Mouse (Mus musculus): ENCODE measurements around the gene Olfr828. TPM values are rescaled to one million over a fixed set of nuclear protein-coding genes. Genes with fewer than 3 reads are reported as not detected.

The Olfr828 gene
- not detected in 2 replicates for polyA plus RNA-seq (2012; rRNA removed)

DNA sequence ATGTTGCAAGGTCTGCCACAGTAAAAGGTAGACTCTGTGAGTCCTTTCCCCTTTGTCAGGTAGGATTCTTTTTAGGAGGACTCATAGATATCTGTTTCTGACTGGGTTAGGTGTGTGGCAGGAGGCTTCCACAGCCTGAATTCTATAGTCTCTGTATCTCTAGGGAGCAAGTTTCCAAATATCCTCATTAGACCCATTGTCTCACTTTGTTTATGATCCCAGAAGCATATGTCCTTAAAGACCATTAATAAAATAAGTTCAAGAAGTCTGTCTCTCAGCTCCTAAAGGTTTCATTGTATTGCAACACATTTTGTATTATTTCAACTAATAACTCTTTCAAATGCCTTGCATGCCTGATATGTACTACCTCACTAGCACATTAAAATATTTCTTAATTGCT lies at the start of gene Olfr828:
Gene Olfr828 (minus strand): TSS at position 101 of the 400 bp plus-strand sequence.
- Histone ChIP-seq H3K27me3 (ENCODE audit: control insufficient read depth, insufficient read depth, low read length) (no peaks in the 10 kb centered on the region), H3K27ac (ENCODE audit: insufficient read depth, low read length) (no peak within 1 kb of the TSS), H3K4me3 (replicated peaks; ENCODE audit: insufficient read depth, low read depth, low read length) (no peak within 1 kb of the TSS), H3K4me1 (ENCODE audit: control insufficient read depth, insufficient read depth, low read length) (no peaks in the 10 kb centered on the region)
- no peak for DNase-seq
- no peak for TF ChIP-seq POLR2A (IDR thresholded peaks at IDR 0.05; ENCODE audit: borderline replicate concordance, insufficient read depth, low read length)
- no peak for TF ChIP-seq CTCF (IDR thresholded peaks at IDR 0.05; ENCODE audit: borderline replicate concordance, insufficient read depth, low read depth, low read length)

DNA sequence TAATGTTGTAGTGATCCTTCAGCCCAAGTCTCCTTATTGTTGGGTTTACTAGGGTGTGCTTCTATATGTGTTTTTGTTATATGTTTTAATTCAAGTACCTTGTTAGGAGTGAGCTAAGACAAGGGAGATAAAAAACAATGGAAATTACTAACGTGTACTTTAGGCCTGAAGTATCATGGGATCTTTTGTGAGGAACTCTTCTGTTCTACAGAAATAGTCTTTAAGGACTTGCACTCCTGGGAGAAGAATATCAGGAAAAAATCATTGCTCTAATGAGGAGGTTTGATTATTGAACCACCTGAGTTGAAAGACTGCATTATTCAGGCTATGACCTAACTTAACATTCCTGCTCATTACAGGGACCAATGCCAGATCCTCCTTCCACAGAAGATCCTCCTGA lies 35.3 kb upstream of the Olfr828 start, which contains the start of gene Olfr829:
Gene Olfr829 (plus strand): TSS at position 301 of the 400 bp plus-strand sequence.
- Histone ChIP-seq H3K27me3 (ENCODE audit: control insufficient read depth, insufficient read depth, low read length) (no peaks in the 10 kb centered on the region), H3K4me1 (ENCODE audit: control insufficient read depth, insufficient read depth, low read length) (no peaks in the 10 kb centered on the region), H3K27ac (ENCODE audit: insufficient read depth, low read length) (no peak within 1 kb of the TSS), H3K4me3 (replicated peaks; ENCODE audit: insufficient read depth, low read depth, low read length) (no peak within 1 kb of the TSS)
- WGBS, result 38% methylated on average over 1 of the region's 1 CpGs
- no peak for DNase-seq
- no peak for TF ChIP-seq CTCF (IDR thresholded peaks at IDR 0.05; ENCODE audit: borderline replicate concordance, insufficient read depth, low read depth, low read length)

DNA sequence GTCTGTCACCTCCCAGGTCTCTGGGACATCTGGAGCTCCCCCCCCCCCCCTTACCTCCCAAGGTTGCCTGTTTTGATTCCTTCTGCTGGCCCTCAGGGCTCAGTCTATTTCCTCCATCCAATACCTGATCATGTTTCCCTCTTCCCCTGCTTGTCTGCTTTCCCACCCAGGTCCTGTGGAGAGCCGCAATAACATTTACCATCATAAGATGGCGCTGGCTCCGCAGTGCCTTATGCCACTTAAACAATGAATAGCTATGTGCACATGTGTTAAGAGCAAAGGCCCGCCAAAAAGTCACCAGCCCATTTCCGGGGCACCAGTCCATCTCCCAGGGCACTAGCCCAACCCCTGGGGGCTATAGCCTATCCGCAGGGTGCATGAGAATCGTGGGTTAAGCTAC lies 34.0 kb downstream of the Olfr828 start:
- Histone ChIP-seq H3K4me3 (replicated peaks; ENCODE audit: insufficient read depth, low read depth, low read length) (no peak overlapping the region), H3K27me3 (ENCODE audit: control insufficient read depth, insufficient read depth, low read length) (no peaks in the 10 kb centered on the region), H3K4me1 (ENCODE audit: control insufficient read depth, insufficient read depth, low read length) (no peaks in the 10 kb centered on the region), H3K27ac (ENCODE audit: insufficient read depth, low read length) (no peak overlapping the region)
- TF ChIP-seq CTCF (IDR thresholded peaks at IDR 0.05; ENCODE audit: borderline replicate concordance, insufficient read depth, low read depth, low read length) (no peak), POLR2A (IDR thresholded peaks at IDR 0.05; ENCODE audit: borderline replicate concordance, insufficient read depth, low read length) (no peak)
- DNase-seq, result no peak
- 51% methylated on average over 7 of the region's 7 CpGs for WGBS

DNA sequence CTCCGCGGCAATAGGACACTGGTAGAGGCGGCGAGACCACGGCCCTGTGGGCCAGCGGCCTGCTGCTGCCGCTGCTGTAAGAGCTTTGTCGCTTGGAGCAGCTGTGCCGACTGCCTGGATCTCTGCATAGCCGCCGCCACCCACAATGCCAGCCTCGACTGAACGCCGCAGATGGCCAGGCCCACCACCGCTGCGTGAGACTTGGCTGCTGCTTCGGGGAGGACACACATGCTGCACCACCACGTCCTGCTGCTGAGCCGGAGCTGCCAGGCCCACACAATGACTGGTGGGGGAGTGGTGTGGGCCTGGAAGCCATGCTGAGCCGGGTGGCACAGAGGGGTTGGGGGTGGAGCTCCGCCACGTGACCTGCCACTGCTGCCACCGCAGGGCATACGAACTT lies 39.9 kb downstream of the Olfr828 start:
- H3K4me3 ChIP-seq (replicated peaks; ENCODE audit: insufficient read depth, low read depth, low read length), result no peak overlapping the region
- no peaks in the 10 kb centered on the region for H3K4me1 ChIP-seq (ENCODE audit: control insufficient read depth, insufficient read depth, low read length)
- no peaks in the 10 kb centered on the region for H3K27me3 ChIP-seq (ENCODE audit: control insufficient read depth, insufficient read depth, low read length)
- no peak overlapping the region for H3K27ac ChIP-seq (ENCODE audit: insufficient read depth, low read length)
- no peak for TF ChIP-seq CTCF (IDR thresholded peaks at IDR 0.05; ENCODE audit: borderline replicate concordance, insufficient read depth, low read depth, low read length)
- no peak for TF ChIP-seq POLR2A (IDR thresholded peaks at IDR 0.05; ENCODE audit: borderline replicate concordance, insufficient read depth, low read length)
- peak; percentile 29 to 35 for DNase-seq
- WGBS, result 53% methylated on average over 24 of the region's 24 CpGs

DNA sequence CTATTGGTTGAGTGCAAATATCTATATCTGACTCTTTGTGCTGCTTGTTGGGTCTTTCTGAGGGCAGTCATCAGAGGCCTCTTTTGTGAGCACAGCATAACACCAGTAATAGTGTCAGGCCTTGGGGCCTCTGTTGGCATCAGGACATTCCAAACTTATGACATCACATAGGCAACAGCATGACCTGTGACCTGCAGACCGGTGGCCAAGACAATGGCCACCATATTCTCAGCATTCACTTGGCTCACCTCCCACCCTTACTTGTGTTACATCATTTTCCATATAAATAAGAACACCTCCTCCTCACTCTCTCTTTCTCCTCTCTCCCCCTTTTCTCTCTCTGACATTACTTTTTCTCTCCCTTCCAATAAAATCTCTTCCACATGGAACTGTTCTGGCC lies 40.3 kb downstream of the Olfr828 start:
- WGBS, result 49% methylated on average over 1 of the region's 1 CpGs
- H3K27ac ChIP-seq (ENCODE audit: insufficient read depth, low read length), result no peak overlapping the region
- no peak for TF ChIP-seq POLR2A (IDR thresholded peaks at IDR 0.05; ENCODE audit: borderline replicate concordance, insufficient read depth, low read length)
- TF ChIP-seq CTCF (IDR thresholded peaks at IDR 0.05; ENCODE audit: borderline replicate concordance, insufficient read depth, low read depth, low read length), result no peak
- DNase-seq, result peak in 1 of 2 experiments; percentile 1
- H3K27me3 ChIP-seq (ENCODE audit: control insufficient read depth, insufficient read depth, low read length), result no peaks in the 10 kb centered on the region
- no peaks in the 10 kb centered on the region for H3K4me1 ChIP-seq (ENCODE audit: control insufficient read depth, insufficient read depth, low read length)
- H3K4me3 ChIP-seq (replicated peaks; ENCODE audit: insufficient read depth, low read depth, low read length), result no peak overlapping the region

Other genes with a start within 250 kb of the Olfr828 start
- gene Muc16, start 145.0 kb downstream of the Olfr828 start, polyA plus RNA-seq (2012; rRNA removed), result not detected in 2 replicates
- not detected in 2 replicates for gene Olfr24, start 55.5 kb downstream of the Olfr828 start, polyA plus RNA-seq (2012; rRNA removed)
- not detected in 2 replicates for gene Olfr829, start 35.4 kb upstream of the Olfr828 start, polyA plus RNA-seq (2012; rRNA removed)
- gene Olfr830, start 55.2 kb upstream of the Olfr828 start, polyA plus RNA-seq (2012; rRNA removed), result not detected in 2 replicates
- gene Olfr832, start 117.6 kb upstream of the Olfr828 start, polyA plus RNA-seq (2012; rRNA removed), result not detected in 2 replicates
- gene Olfr834, start 168.5 kb upstream of the Olfr828 start, polyA plus RNA-seq (2012; rRNA removed), result not detected in 2 replicates
- not detected in 2 replicates for gene Olfr835, start 213.2 kb upstream of the Olfr828 start, polyA plus RNA-seq (2012; rRNA removed)

Data from cerebellum, adult 2 months (tissue).